In the genomic region with DNA sequence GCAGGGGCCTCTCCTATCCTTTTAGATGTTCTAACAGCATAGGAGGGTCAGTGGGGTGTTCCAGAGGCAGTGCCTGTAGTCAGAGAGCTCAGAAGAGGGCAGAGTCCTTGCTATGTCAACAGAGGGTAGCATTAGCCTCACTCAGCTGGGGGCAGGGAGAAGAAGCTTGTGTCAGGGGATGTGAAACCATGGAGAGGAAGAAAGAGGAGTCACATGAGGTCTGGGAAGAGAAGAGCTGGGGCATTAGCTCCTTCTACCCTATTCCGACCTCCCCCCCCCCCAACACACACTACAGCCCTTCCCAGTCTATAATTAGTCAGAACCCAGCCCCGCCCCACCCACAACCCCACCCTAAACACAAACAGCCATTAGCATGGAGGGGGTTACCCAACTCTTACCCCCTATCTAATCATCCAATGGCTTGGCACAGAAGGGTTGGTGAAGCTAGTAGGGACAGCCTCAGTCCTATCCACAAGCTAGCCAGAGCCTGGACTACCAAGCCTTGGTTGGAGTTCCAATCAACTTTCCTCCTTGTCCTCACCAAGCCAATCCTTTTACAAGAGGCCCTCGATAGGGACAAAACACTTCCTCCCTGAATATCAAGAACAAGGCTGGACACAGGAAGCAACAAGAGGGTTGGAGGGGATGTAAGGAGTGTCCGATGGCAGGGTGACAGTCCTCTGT, we compare ENCODE assay signal across 1 mouse cellular context.
A peak's percentile ranks its signal among the peaks of the same experiment; 100 is the strongest.
TF ChIP-seq lines count a peak whose summit lies in the region.

No protein-coding gene starts in this region.

TF ChIP-seq in CH12.LX, 34 proteins besides CTCF, POLR2A, EP300 and RAD21:
- TF ChIP-seq POLR2AphosphoS2 (IDR thresholded peaks at IDR 0.05; ENCODE audit: low read depth, low read length) = no peak
- no peak for TF ChIP-seq MYC (IDR thresholded peaks at IDR 0.05; ENCODE audit: low read depth, low read length)
- TF ChIP-seq MAX (IDR thresholded peaks at IDR 0.05; ENCODE audit: low read length) = no peak
- 0 out of 2 replicates have a peak, but pooled peaks have one; percentile 18 for TF ChIP-seq MEF2A (IDR thresholded peaks at IDR 0.05; ENCODE audit: borderline replicate concordance, low read depth, low read length)
- peak; percentile 34; the same call in 1 of the 2 replicates for TF ChIP-seq MAZ (IDR thresholded peaks at IDR 0.05; ENCODE audit: low read depth, low read length)
- no peak for TF ChIP-seq NELFE (IDR thresholded peaks at IDR 0.05; ENCODE audit: low read depth, low read length)
- TF ChIP-seq RCOR1 (conservative IDR thresholded peaks at IDR 0.05; ENCODE audit: low read depth, low read length) = no peak
- no peak for TF ChIP-seq TBP (conservative IDR thresholded peaks at IDR 0.05; ENCODE audit: low read depth, low read length)
- TF ChIP-seq HCFC1 (IDR thresholded peaks at IDR 0.05; ENCODE audit: low read depth, low read length) = no peak
- TF ChIP-seq BHLHE40 (IDR thresholded peaks at IDR 0.05; ENCODE audit: low read depth, low read length) = peak; percentile 59
- TF ChIP-seq JUND (conservative IDR thresholded peaks at IDR 0.05; ENCODE audit: low read depth, low read length) = no peak
- no peak for TF ChIP-seq ZC3H11A (IDR thresholded peaks at IDR 0.05; ENCODE audit: low read depth, low read length)
- TF ChIP-seq MXI1 (IDR thresholded peaks at IDR 0.05; ENCODE audit: low read depth, low read length) = 0 out of 2 replicates have a peak, but pooled peaks have one; percentile 30
- peak; percentile 65 for TF ChIP-seq IRF4 (IDR thresholded peaks at IDR 0.05; ENCODE audit: low read depth, low read length)
- TF ChIP-seq UBTF (IDR thresholded peaks at IDR 0.05; ENCODE audit: low read depth, low read length) = 0 out of 2 replicates have a peak, but pooled peaks have one; percentile 2
- no peak for TF ChIP-seq USF2 (conservative IDR thresholded peaks at IDR 0.05; ENCODE audit: low read depth, low read length)
